Mouse (Mus musculus) hindbrain, embryonic 11.5 days (tissue): ENCODE measurements around the gene Rbbp4. TPM values are rescaled to one million over a fixed set of nuclear protein-coding genes. Genes with fewer than 3 reads are reported as not detected.

ENCODE experiments used
- ATAC-seq: fragments of 200-750 bp; cut with Nextera tagmentation; 2 replicates; pipeline ENCODE4 v1.8.0; 2017; ENCODE audit warnings: mild to moderate bottlenecking, moderate TSS enrichment, moderate library complexity; ENCODE audit not compliant: low FRiP score
- DNase-seq: peaks from one replicate; pipeline ENCODE4 v3.0.0-alpha.2; 2015; ENCODE audit warnings: low spot score
- H3K27ac ChIP-seq: fragments of 300-500 bp; sonication (generic); 2 replicates; pipeline ENCODE4 v1.5.1; 2014; ENCODE audit warnings: mild to moderate bottlenecking, low read depth, low read length
- H3K27me3 ChIP-seq: fragments of 300-500 bp; sonication (generic); 2 replicates; pipeline ENCODE4 v1.6.1; 2014; ENCODE audit warnings: mild to moderate bottlenecking, low read length, moderate library complexity, mixed read lengths; ENCODE audit not compliant: control insufficient read depth, insufficient read depth
- H3K36me3 ChIP-seq: fragments of 300-500 bp; sonication (generic); 2 replicates; pipeline ENCODE4 v1.6.1; 2014; ENCODE audit warnings: mild to moderate bottlenecking, low read length, moderate library complexity, mixed read lengths; ENCODE audit not compliant: control insufficient read depth, insufficient read depth
- H3K4me1 ChIP-seq: fragments of 300-500 bp; sonication (generic); replicated peaks from 2 replicates; pipeline ENCODE4 v1.6.1; 2014; ENCODE audit warnings: low read length, mixed read lengths; ENCODE audit not compliant: control insufficient read depth, insufficient read depth
- H3K4me2 ChIP-seq: fragments of 300-500 bp; sonication (generic); replicated peaks from 2 replicates; pipeline ENCODE4 v1.6.1; 2014; ENCODE audit warnings: mild to moderate bottlenecking, low read depth, low read length
- H3K4me3 ChIP-seq: fragments of 300-500 bp; sonication (generic); 2 replicates; pipeline ENCODE4 v1.5.1; 2014; ENCODE audit warnings: low read depth, low read length
- H3K9ac ChIP-seq: fragments of 300-500 bp; sonication (generic); 2 replicates; pipeline ENCODE4 v1.6.1; 2014; ENCODE audit warnings: low read depth, low read length
- H3K9me3 ChIP-seq: fragments of 300-500 bp; sonication (generic); 2 replicates; pipeline ENCODE4 v1.6.1; 2016; ENCODE audit warnings: low read length; ENCODE audit not compliant: control insufficient read depth
- WGBS: fragments of 180-500 bp; shearing (Covaris S2); extraction: QIAGEN DNeasy Blood & Tissue Kit; methylation state at CpG from one replicate; pipeline ENCODE4 v1.1.7; 2014; 5-methylcytosine and 5-hydroxymethylcytosine counted together
- polyA plus RNA-seq: library from polyadenylated mRNA; unstranded; fragments of >200 nt; fragmentation: Nextera tagmentation; extraction: Ambion mirVana; gene quantifications from 2 replicates; pipeline ENCODE4 v1.2.1, GENCODE M21; 2014

Gene Rbbp4
- polyA plus RNA-seq, 1 experiment from 2014 or later: 518 TPM

GRCm38 (mm10) chr4:129322042-129322441, 13.1 kb downstream of the Rbbp4 start:
- Histone ChIP-seq H3K9ac (no peak overlapping the region), H3K4me1 (no peaks in the 10 kb centered on the region), H3K4me3 (no peak overlapping the region), H3K9me3 (no peaks in the 10 kb centered on the region), H3K27me3 (no peaks in the 10 kb centered on the region), H3K4me2 (no peak overlapping the region), H3K36me3 (peaks cover 3% of the 10 kb centered on the region), H3K27ac (no peak overlapping the region)
- 94% methylated on average over 5 of the region's 5 CpGs for WGBS
- DNase-seq (no peak), ATAC-seq (no peak)

GRCm38 (mm10) chr4:129320876-129321275, 14.3 kb downstream of the Rbbp4 start:
- Histone ChIP-seq H3K36me3 (peaks cover 3% of the 10 kb centered on the region), H3K9me3 (no peaks in the 10 kb centered on the region), H3K4me3 (no peak overlapping the region), H3K27ac (no peak overlapping the region), H3K9ac (no peak overlapping the region), H3K4me2 (no peak overlapping the region), H3K4me1 (no peaks in the 10 kb centered on the region), H3K27me3 (no peaks in the 10 kb centered on the region)
- DNase-seq: no peak
- 90% methylated on average over 1 of the region's 1 CpGs for WGBS
- no peak for ATAC-seq

- no peak for ATAC-seq
- 90% methylated on average over 3 of the region's 3 CpGs for WGBS
Observed at GRCm38 (mm10) chr4:129313886-129314285, 21.3 kb downstream of the Rbbp4 start.

GRCm38 (mm10) chr4:129307936-129308335, 27.2 kb downstream of the Rbbp4 start:
- Histone ChIP-seq H3K4me1 (no peaks in the 10 kb centered on the region), H3K9ac (no peak overlapping the region), H3K9me3 (no peaks in the 10 kb centered on the region), H3K27ac (no peak overlapping the region), H3K36me3 (peaks cover 20% of the 10 kb centered on the region), H3K27me3 (no peaks in the 10 kb centered on the region), H3K4me2 (no peak overlapping the region), H3K4me3 (no peak overlapping the region)
- WGBS: 93% methylated on average over 1 of the region's 1 CpGs
- no peak for DNase-seq
- ATAC-seq: no peak

More at GRCm38 (mm10) chr4:129313886-129314285, 21.3 kb downstream of the Rbbp4 start:
- Histone ChIP-seq H3K4me2 (no peak overlapping the region), H3K27ac (no peak overlapping the region), H3K27me3 (no peaks in the 10 kb centered on the region), H3K4me1 (no peaks in the 10 kb centered on the region), H3K9ac (no peak overlapping the region), H3K36me3 (peaks cover 26% of the 10 kb centered on the region), H3K9me3 (no peaks in the 10 kb centered on the region), H3K4me3 (no peak overlapping the region)
- no peak for DNase-seq

- ATAC-seq: no peak
- H3K9me3 ChIP-seq: no peaks in the 10 kb centered on the region
- 84% methylated on average over 1 of the region's 1 CpGs for WGBS
Observed at GRCm38 (mm10) chr4:129304306-129304705, 30.9 kb downstream of the Rbbp4 start.

GRCm38 (mm10) chr4:129303816-129304215, 31.4 kb downstream of the Rbbp4 start:
- Histone ChIP-seq H3K9me3 (no peaks in the 10 kb centered on the region), H3K9ac (no peak overlapping the region), H3K4me1 (no peaks in the 10 kb centered on the region), H3K27me3 (no peaks in the 10 kb centered on the region), H3K4me3 (no peak overlapping the region), H3K27ac (no peak overlapping the region), H3K4me2 (no peak overlapping the region), H3K36me3 (peaks cover 8% of the 10 kb centered on the region)
- DNase-seq (no peak), ATAC-seq (no peak)
- 89% methylated on average over 9 of the region's 9 CpGs for WGBS

More at GRCm38 (mm10) chr4:129304306-129304705, 30.9 kb downstream of the Rbbp4 start:
- H3K27me3 ChIP-seq: no peaks in the 10 kb centered on the region
- H3K36me3 ChIP-seq: peaks cover 9% of the 10 kb centered on the region
- H3K4me1 ChIP-seq: no peaks in the 10 kb centered on the region
- no peak overlapping the region for H3K4me2 ChIP-seq
- no peak overlapping the region for H3K9ac ChIP-seq
- H3K27ac ChIP-seq: no peak overlapping the region
- DNase-seq: no peak
- H3K4me3 ChIP-seq: no peak overlapping the region

GRCm38 (mm10) chr4:129303401-129303800, 31.8 kb downstream of the Rbbp4 start:
- DNase-seq (no peak), ATAC-seq (no peak)
- Histone ChIP-seq H3K4me3 (no peak overlapping the region), H3K4me2 (no peak overlapping the region), H3K27ac (no peak overlapping the region), H3K36me3 (peaks cover 7% of the 10 kb centered on the region), H3K27me3 (no peaks in the 10 kb centered on the region), H3K9me3 (no peaks in the 10 kb centered on the region), H3K4me1 (no peaks in the 10 kb centered on the region), H3K9ac (no peak overlapping the region)
- WGBS: 66% methylated on average over 5 of the region's 5 CpGs

GRCm38 (mm10) chr4:129299121-129299520, 36.0 kb downstream of the Rbbp4 start:
- H3K27ac ChIP-seq: no peak overlapping the region
- H3K27me3 ChIP-seq: no peaks in the 10 kb centered on the region
- H3K9me3 ChIP-seq: no peaks in the 10 kb centered on the region
- ATAC-seq (no peak), DNase-seq (no peak)
- H3K36me3 ChIP-seq: no peaks in the 10 kb centered on the region
- no peak overlapping the region for H3K4me3 ChIP-seq
- 54% methylated on average over 10 of the region's 10 CpGs for WGBS
- H3K9ac ChIP-seq: no peak overlapping the region
- H3K4me1 ChIP-seq: no peaks in the 10 kb centered on the region
- H3K4me2 ChIP-seq: no peak overlapping the region

- Histone ChIP-seq H3K27ac (no peak overlapping the region), H3K36me3 (no peaks in the 10 kb centered on the region), H3K4me3 (no peak overlapping the region), H3K9ac (no peak overlapping the region), H3K4me1 (no peaks in the 10 kb centered on the region), H3K9me3 (no peaks in the 10 kb centered on the region), H3K27me3 (no peaks in the 10 kb centered on the region), H3K4me2 (no peak overlapping the region)
- DNase-seq (no peak), ATAC-seq (no peak)
- WGBS: 89% methylated on average over 4 of the region's 4 CpGs
Observed at GRCm38 (mm10) chr4:129297724-129298123, 37.4 kb downstream of the Rbbp4 start.
